Mouse (Mus musculus): ENCODE results near the gene Invs.

DNA sequence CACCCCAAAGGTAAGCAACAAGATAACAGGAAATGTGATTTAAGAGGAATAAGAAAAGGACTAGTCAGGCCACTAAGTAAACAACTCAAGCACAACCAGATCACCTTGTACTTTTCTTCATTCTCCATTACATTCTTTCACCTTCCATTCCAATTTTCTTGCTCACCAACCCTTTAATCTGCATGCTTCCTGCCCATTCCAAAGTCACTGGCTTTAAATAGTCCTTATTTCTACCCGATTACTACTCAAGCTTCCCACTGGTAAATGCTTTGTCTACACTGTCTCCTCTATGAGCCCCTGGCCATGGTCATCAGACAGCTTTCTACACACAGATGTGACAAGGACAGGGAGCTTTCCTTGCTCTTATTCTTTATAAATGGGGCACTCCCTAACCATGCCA is 191.4 kb downstream of the Invs start:
- no peak for TF ChIP-seq POU5F1 (IDR thresholded peaks at IDR 0.05; ENCODE audit: borderline replicate concordance, low read length)
- TF ChIP-seq CTCF (conservative IDR thresholded peaks at IDR 0.05; ENCODE audit: low read length): no peak
- no peak for TF ChIP-seq NANOG (IDR thresholded peaks at IDR 0.05; ENCODE audit: borderline replicate concordance, low read length)
